Mouse (Mus musculus): Measurements from ENCODE around the gene 4930444G20Rik.

DNA sequence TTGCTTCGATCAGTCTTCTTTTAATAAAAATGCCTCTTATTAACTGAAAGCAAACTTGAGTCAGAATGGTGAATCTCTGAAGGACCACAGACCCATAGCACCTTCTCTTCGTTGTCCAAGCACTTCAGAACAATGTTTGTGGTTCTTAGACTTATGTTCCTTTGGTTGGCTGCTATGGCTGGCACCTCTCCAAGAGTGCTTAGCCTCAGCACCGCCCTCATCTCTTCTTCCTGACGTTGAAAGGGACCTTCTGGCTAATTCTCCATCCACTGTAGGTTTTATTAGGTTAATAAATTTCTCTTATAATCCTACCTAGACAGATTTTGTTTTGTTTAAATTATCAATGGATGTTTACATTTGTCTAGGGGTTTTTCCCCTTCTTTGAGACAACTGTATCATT, 2.7 kb upstream of the 4930444G20Rik start:
- TF ChIP-seq CTCF (IDR thresholded peaks at IDR 0.05; ENCODE audit: low read depth, low read length) = no peak
- no peak for TF ChIP-seq GATA2 (IDR thresholded peaks at IDR 0.05; ENCODE audit: borderline replicate concordance, low read depth, low read length)
- TF ChIP-seq GATA1 (IDR thresholded peaks at IDR 0.05; ENCODE audit: borderline replicate concordance, low read length) = no peak

All from G1E (cell line).